In genomic region chr6:90329953-90330352, GRCm38 (mm10) we compare ENCODE assay signal across 10 mouse cellular contexts. TPM values are rescaled to one million over a fixed set of nuclear protein-coding genes. Genes with fewer than 3 reads are reported as not detected.
A peak's percentile ranks its signal among the peaks of the same experiment; 100 is the strongest.
DNase-seq lines count a peak whose midpoint lies in the region; ATAC-seq lines count a peak whose summit lies in the region.
"Had no signal": no experiment of that assay in that cellular context is flagged by ENCODE, and none has a peak within 500 bp of the region (broad histone marks: within the 10 kb centered on the region; RNA-seq: fewer than 3 reads in every experiment).

No protein-coding gene starts in this region.

- no peaks in the 10 kb centered on the region for H3K9me3 ChIP-seq in heart, embryonic 10.5 days
- no peaks in the 10 kb centered on the region for H3K9me3 ChIP-seq in hindbrain, embryonic 15.5 days

- H3K4me1 ChIP-seq in heart, embryonic 10.5 days: peaks cover 3% of the 10 kb centered on the region; the same call in 1 of the 2 replicates
- peaks cover 5% of the 10 kb centered on the region; the same call in 1 of the 2 replicates for H3K4me1 ChIP-seq in hindbrain, embryonic 15.5 days (replicated peaks)

- intact Hi-C loops in left cerebral cortex, postnatal 10 days (cut with DNase I): loop anchor here (5.0 to 10.0 kb wide), 2 partner anchors 645 to 1403 kb away; no protein-coding TSS in a partner anchor

- H3K9ac ChIP-seq in hindbrain, embryonic 15.5 days: no peak overlapping the region

- WGBS in heart, embryonic 10.5 days: 55% methylated on average over 1 of the region's 1 CpGs
- WGBS in hindbrain, embryonic 15.5 days: 8% methylated on average over 1 of the region's 1 CpGs

- H3K36me3 ChIP-seq in heart, embryonic 10.5 days: no peaks in the 10 kb centered on the region
- H3K36me3 ChIP-seq in hindbrain, embryonic 15.5 days: no peaks in the 10 kb centered on the region

- peak; percentile 75; the same call in 1 of the 2 replicates for ATAC-seq in hindbrain, embryonic 15.5 days (ENCODE audit: low FRiP score, low read depth)

- H3K27ac ChIP-seq in heart, embryonic 10.5 days: no peak overlapping the region
- no peak overlapping the region for H3K27ac ChIP-seq in hindbrain, embryonic 15.5 days (replicated peaks)

- H3K27me3 ChIP-seq in heart, embryonic 10.5 days (ENCODE audit: insufficient read depth, poor library complexity, severe bottlenecking): peaks cover 24% of the 10 kb centered on the region
- H3K27me3 ChIP-seq in hindbrain, embryonic 15.5 days: no peaks in the 10 kb centered on the region

- no peak overlapping the region for H3K4me3 ChIP-seq in heart, embryonic 10.5 days
- no peak overlapping the region for H3K4me3 ChIP-seq in hindbrain, embryonic 15.5 days

- DNase-seq in heart, adult 18-20 months: peak; percentile 68 to 69
- no peak for DNase-seq in heart, embryonic 10.5 days (ENCODE audit: low spot score)
- DNase-seq in 3T3-L1 (ENCODE audit: low read depth, low spot score): peak; percentile 71
- peak; percentile 82 for DNase-seq in cerebellum, adult 9-11 months
- peak; percentile 45 to 79 for DNase-seq in left cerebral cortex, postnatal 10 days (ENCODE audit: extremely low spot score in 1 of 2, low spot score in 2 of 2)
- no peak for DNase-seq in thymus, adult 18-20 months
- DNase-seq in B cell, adult 2 months: no peak

- H3K4me2 ChIP-seq in hindbrain, embryonic 15.5 days: no peak overlapping the region

RNA-seq across cellular contexts. Expression of gene Uroc1, which starts 3.1 kb away (rescaled TPM):
- not detected for total RNA-seq in heart, adult 18-20 months (2021)
- 0.21 TPM in 1 of 2 replicates, not detected in the other for polyA plus RNA-seq in heart, embryonic 10.5 days (2016; fragmentation: Nextera tagmentation; extraction: Ambion mirVana)
- polyA plus RNA-seq in hindbrain, embryonic 15.5 days (2015; fragmentation: Nextera tagmentation; extraction: Ambion mirVana): not detected in 2 replicates
- not detected for total RNA-seq in left cerebral cortex, postnatal 10 days (2021)
- total RNA-seq: common myeloid progenitor, adult 5-6 weeks had no signal
- polyA plus RNA-seq: neural tube, embryonic 11.5 days had no signal

RNA-seq across cellular contexts. Expression of gene Chst13, which starts 5.0 kb away (rescaled TPM):
- not detected for total RNA-seq in heart, adult 18-20 months (2021)
- polyA plus RNA-seq in heart, embryonic 10.5 days (2016; fragmentation: Nextera tagmentation; extraction: Ambion mirVana): 0.44 and 1.6 TPM in 2 replicates
- polyA plus RNA-seq in hindbrain, embryonic 15.5 days (2015; fragmentation: Nextera tagmentation; extraction: Ambion mirVana): 0.12 TPM in 1 of 2 replicates, not detected in the other
- total RNA-seq in left cerebral cortex, postnatal 10 days (2021): not detected
- total RNA-seq: common myeloid progenitor, adult 5-6 weeks had no signal
- polyA plus RNA-seq: neural tube, embryonic 11.5 days had no signal

RNA-seq across cellular contexts. Expression of gene BC048671, which starts 28.9 kb away (rescaled TPM):
- total RNA-seq in heart, adult 18-20 months (2021): not detected
- not detected in 2 replicates for polyA plus RNA-seq in heart, embryonic 10.5 days (2016; fragmentation: Nextera tagmentation; extraction: Ambion mirVana)
- not detected in 2 replicates for polyA plus RNA-seq in hindbrain, embryonic 15.5 days (2015; fragmentation: Nextera tagmentation; extraction: Ambion mirVana)
- not detected for total RNA-seq in left cerebral cortex, postnatal 10 days (2021)
- total RNA-seq: common myeloid progenitor, adult 5-6 weeks had no signal
- polyA plus RNA-seq: neural tube, embryonic 11.5 days had no signal

RNA-seq across cellular contexts. Expression of gene Zxdc, which starts 39.3 kb away (rescaled TPM):
- 10 to 100 TPM; 14.0 to 14.3 TPM for total RNA-seq in heart, adult 18-20 months (2021)
- 5.3 and 5.5 TPM in 2 replicates for polyA plus RNA-seq in heart, embryonic 10.5 days (2016; fragmentation: Nextera tagmentation; extraction: Ambion mirVana)
- polyA plus RNA-seq in hindbrain, embryonic 15.5 days (2015; fragmentation: Nextera tagmentation; extraction: Ambion mirVana): 9.8 and 11.2 TPM in 2 replicates
- total RNA-seq in left cerebral cortex, postnatal 10 days (2021): 10 to 100 TPM; 23.8 to 24.0 TPM

Comparison
In these comparisons a context has a peak if more than half of its experiments do, and no peak if none do; other contexts are left out.
1. DNase-seq: peak in heart, adult 18-20 months (2 of 2), 3T3-L1 (single experiment), cerebellum, adult 9-11 months (single experiment) and left cerebral cortex, postnatal 10 days (2 of 2); none in heart, embryonic 10.5 days (single experiment), thymus, adult 18-20 months (0 of 2) and B cell, adult 2 months (0 of 2).